ENCODE assay signal across 8 mouse cellular contexts in genomic region chr6:50112775-50113174, GRCm38 (mm10). TPM values are rescaled to one million over a fixed set of nuclear protein-coding genes. Genes with fewer than 3 reads are reported as not detected.
A peak's percentile ranks its signal among the peaks of the same experiment; 100 is the strongest.
DNase-seq lines count a peak whose midpoint lies in the region; ATAC-seq and TF ChIP-seq lines count a peak whose summit lies in the region.

No protein-coding gene starts in this region.

- no peak overlapping the region for H3K4me3 ChIP-seq in MEL (ENCODE audit: control insufficient read depth in 1 of 2, insufficient read depth in 1 of 2, low read depth in 2 of 2, low read length in 2 of 2)
- H3K4me3 ChIP-seq in lung, embryonic 14.5 days (ENCODE audit: low read depth, low read length): peak overlapping the region; percentile 11; the same call in 1 of the 2 replicates
- no peak overlapping the region for H3K4me3 ChIP-seq in olfactory bulb, adult 2 months (ENCODE audit: insufficient read depth, low read depth, low read length)

- peaks cover 38% of the 10 kb centered on the region for H3K79me2 ChIP-seq in MEL (ENCODE audit: control insufficient read depth, insufficient read depth, low read length, poor library complexity)

- 0 out of 2 replicates have a peak overlapping the region, but pooled peaks have one; percentile 23 for H3K9ac ChIP-seq in MEL (ENCODE audit: control insufficient read depth, low read depth, low read length, poor library complexity, severe bottlenecking)
- peak overlapping the region; percentile 22; the same call in 1 of the 2 replicates for H3K9ac ChIP-seq in lung, embryonic 14.5 days

- no peak for TF ChIP-seq EP300 in MEL (IDR thresholded peaks at IDR 0.05; ENCODE audit: low read depth in 1 of 2, low read length in 2 of 2)

- peak; percentile 96 for DNase-seq in MEL (ENCODE audit: low read depth, low spot score)
- DNase-seq in cerebellum, adult 8-10 months: peak; percentile 85
- peak; percentile 92 to 95 for DNase-seq in layer of hippocampus, adult 8-10 months (ENCODE audit: low spot score in 2 of 2)
- peak; percentile 100 for DNase-seq in lung, embryonic 14.5 days
- peak; percentile 58 to 60 for DNase-seq in thymus, adult 18-20 months

- TF ChIP-seq CTCF in MEL (IDR thresholded peaks at IDR 0.05 in 2 of 3, conservative IDR thresholded peaks at IDR 0.05 in 1 of 3; ENCODE audit: control insufficient read depth in 1 of 3, insufficient read depth in 1 of 3, low read depth in 2 of 3, low read length in 3 of 3, poor library complexity in 1 of 3, severe bottlenecking in 1 of 3): peak; percentile 59 to 87 (median 64)
- peak; percentile 85 for TF ChIP-seq CTCF in lung, embryonic 14.5 days (IDR thresholded peaks at IDR 0.05; ENCODE audit: low read depth)
- TF ChIP-seq CTCF in olfactory bulb, adult 2 months (IDR thresholded peaks at IDR 0.05; ENCODE audit: insufficient read depth, low read depth, low read length): peak; percentile 64

- peak; percentile 74 for ATAC-seq in frontal cortex, adult (ENCODE audit: low TSS enrichment)
- peak; percentile 68 to 71 for ATAC-seq in hematopoietic stem cell, adult 5-6 weeks (replicated peaks in 1 of 2; ENCODE audit: insufficient read depth in 1 of 2, low FRiP score in 2 of 2, low TSS enrichment in 1 of 2, low read depth in 1 of 2, poor library complexity in 2 of 2, severe bottlenecking in 2 of 2)
- ATAC-seq in lung, embryonic 14.5 days (ENCODE audit: insufficient read depth): peak; percentile 82

- H3K4me2 ChIP-seq in lung, embryonic 14.5 days: peak overlapping the region; percentile 43

- peak; percentile 81 for TF ChIP-seq RAD21 in MEL (IDR thresholded peaks at IDR 0.05; ENCODE audit: low read depth, low read length)

- no peak overlapping the region for H3K27ac ChIP-seq in MEL (ENCODE audit: control insufficient read depth, low read depth, low read length)
- peak overlapping the region; percentile 33; the same call in 1 of the 2 replicates for H3K27ac ChIP-seq in lung, embryonic 14.5 days (ENCODE audit: low read depth)
- H3K27ac ChIP-seq in olfactory bulb, adult 2 months (ENCODE audit: insufficient read depth, low read depth, low read length): no peak overlapping the region

- H3K9me3 ChIP-seq in MEL (replicated peaks; ENCODE audit: insufficient read depth, low read length): no peaks in the 10 kb centered on the region
- no peaks in the 10 kb centered on the region for H3K9me3 ChIP-seq in lung, embryonic 14.5 days (ENCODE audit: low read depth, low read length)

- H3K27me3 ChIP-seq in MEL (ENCODE audit: control insufficient read depth in 1 of 2, insufficient read depth in 2 of 2, low read length in 2 of 2): peaks cover 0 to 4% of the 10 kb centered on the region in 2 experiments; a peak in 2 of 4 replicates
- no peaks in the 10 kb centered on the region; the same call in 1 of the 2 replicates for H3K27me3 ChIP-seq in lung, embryonic 14.5 days (ENCODE audit: insufficient read depth, low read length)

- WGBS in lung, embryonic 14.5 days: 2% methylated on average over 8 of the region's 8 CpGs
- WGBS in olfactory bulb, adult 2 months: 1% methylated on average over 8 of the region's 8 CpGs

- H3K4me1 ChIP-seq in MEL (ENCODE audit: control insufficient read depth in 1 of 2, insufficient read depth in 2 of 2, low read length in 2 of 2): peaks cover 4% of the 10 kb centered on the region in 2 experiments
- H3K4me1 ChIP-seq in lung, embryonic 14.5 days (ENCODE audit: insufficient read depth): peaks cover 6% of the 10 kb centered on the region; the same call in 1 of the 2 replicates
- no peaks in the 10 kb centered on the region for H3K4me1 ChIP-seq in olfactory bulb, adult 2 months (ENCODE audit: control insufficient read depth, insufficient read depth, low read length)

- no peak for TF ChIP-seq POLR2A in MEL (IDR thresholded peaks at IDR 0.05; ENCODE audit: control insufficient read depth in 1 of 2, insufficient read depth in 1 of 2, low read depth in 1 of 2, low read length in 2 of 2, poor library complexity in 1 of 2)
- no peak for TF ChIP-seq POLR2A in olfactory bulb, adult 2 months (IDR thresholded peaks at IDR 0.05; ENCODE audit: insufficient read depth, low read depth, low read length)

- H3K36me3 ChIP-seq in MEL (ENCODE audit: control insufficient read depth in 1 of 2, insufficient read depth in 2 of 2, low read length in 2 of 2): peaks cover 0 to 18% of the 10 kb centered on the region in 2 experiments; a peak in 2 of 4 replicates
- H3K36me3 ChIP-seq in lung, embryonic 14.5 days (ENCODE audit: insufficient read depth): no peaks in the 10 kb centered on the region

TF ChIP-seq in MEL, 35 proteins besides CTCF, POLR2A, EP300 and RAD21:
- TF ChIP-seq TBP (IDR thresholded peaks at IDR 0.05; ENCODE audit: low read depth, low read length) (0 out of 2 replicates have a peak, but pooled peaks have one; percentile 33), TAL1 (IDR thresholded peaks at IDR 0.05; ENCODE audit: low read length) (peak; percentile 7; the same call in 1 of the 2 replicates), HCFC1 (IDR thresholded peaks at IDR 0.05; ENCODE audit: low read depth, low read length) (no peak), NELFE (IDR thresholded peaks at IDR 0.05; ENCODE audit: low read depth, low read length) (no peak), ZC3H11A (IDR thresholded peaks at IDR 0.05; ENCODE audit: low read depth, low read length) (peak; percentile 50; the same call in 1 of the 2 replicates), ZKSCAN1 (IDR thresholded peaks at IDR 0.05; ENCODE audit: low read depth, low read length) (no peak), SMC3 (IDR thresholded peaks at IDR 0.05; ENCODE audit: low read depth, low read length) (peak; percentile 86), ZMIZ1 (IDR thresholded peaks at IDR 0.05; ENCODE audit: low read depth, low read length) (no peak), E2F4 (IDR thresholded peaks at IDR 0.05; ENCODE audit: borderline replicate concordance, low read depth, low read length) (no peak), POLR2AphosphoS5 (IDR thresholded peaks at IDR 0.05; ENCODE audit: borderline replicate concordance, low read depth, low read length) (no peak), MYB (IDR thresholded peaks at IDR 0.05; ENCODE audit: low read depth, low read length) (no peak), JUND (IDR thresholded peaks at IDR 0.05; ENCODE audit: low read depth, low read length) (no peak), SIN3A (IDR thresholded peaks at IDR 0.05; ENCODE audit: low read length) (peak; percentile 56), MYC (IDR thresholded peaks at IDR 0.05; ENCODE audit: low read depth, low read length) (0 out of 2 replicates have a peak, but pooled peaks have one; percentile 28)
TF ChIP-seq in MEL: peak in this region for 6.

RNA-seq across cellular contexts. Expression of gene Mpp6, which starts 2.7 kb away (rescaled TPM):
- total RNA-seq in MEL (2012; rRNA removed): 68.1 and 79.5 TPM in 2 replicates
- 10 to 100 TPM in 1 of 2 experiments, not detected in 1; 74.8 TPM for polyA plus RNA-seq in MEL (2012; ENCODE audit: insufficient read depth in 1 of 2, insufficient read length in 2 of 2, low read depth in 1 of 2, low replicate concordance in 2 of 2, missing spikeins in 1 of 2)
- total RNA-seq in hematopoietic stem cell, adult 5-6 weeks (2017): 158 and 363 TPM in 2 replicates
- total RNA-seq in layer of hippocampus, adult 8-10 months (2022): 100 to 1,000 TPM in 2 of 4 experiments, 10 to 100 TPM in 2; 83.9 to 106 (median 92.9) TPM
- 77.2 and 78.5 TPM in 2 replicates for polyA plus RNA-seq in lung, embryonic 14.5 days (2014; fragmentation: Nextera tagmentation; extraction: Ambion mirVana)
- not detected in 2 replicates for polyA plus RNA-seq in olfactory bulb, adult 2 months (2012; ENCODE audit: insufficient read depth, insufficient read length, low replicate concordance, missing spikeins)
